Mouse (Mus musculus) stomach, postnatal 0 days (tissue): ENCODE results near the gene Dguok.

Experiments used
- CTCF ChIP-seq: IDR thresholded peaks from 2 replicates; pipeline ENCODE4 v1.5.1; 2016; ENCODE audit warnings: antibody characterized with exemption, low read depth, mild to moderate bottlenecking, moderate library complexity
- EP300 ChIP-seq: optimal IDR thresholded peaks from 2 replicates; pipeline ENCODE3; 2016; ENCODE audit warnings: antibody characterized with exemption

- TF ChIP-seq EP300, result no peak
- TF ChIP-seq CTCF, result no peak
These were observed 7.7 kb downstream of the Dguok start for GRCm38 (mm10) chr6:83499078-83499477.
